Mouse (Mus musculus) frontal cortex, adult (tissue): ENCODE results near the gene Mgat4e.
A peak's percentile ranks its signal among the peaks of the same experiment; 100 is the strongest.
"Not testable (repeated sequence)": the region's sequence is repeated elsewhere in the genome, so short reads cannot be mapped to it uniquely, and the experiment has no call there.

Source experiments
- ATAC-seq: cut with Nextera tagmentation; 2 replicates; pipeline ENCODE4 v1.9.2; 2017; ENCODE audit warnings: mild to moderate bottlenecking, moderate library complexity, mixed read lengths; ENCODE audit not compliant: low TSS enrichment

The Mgat4e gene

DNA sequence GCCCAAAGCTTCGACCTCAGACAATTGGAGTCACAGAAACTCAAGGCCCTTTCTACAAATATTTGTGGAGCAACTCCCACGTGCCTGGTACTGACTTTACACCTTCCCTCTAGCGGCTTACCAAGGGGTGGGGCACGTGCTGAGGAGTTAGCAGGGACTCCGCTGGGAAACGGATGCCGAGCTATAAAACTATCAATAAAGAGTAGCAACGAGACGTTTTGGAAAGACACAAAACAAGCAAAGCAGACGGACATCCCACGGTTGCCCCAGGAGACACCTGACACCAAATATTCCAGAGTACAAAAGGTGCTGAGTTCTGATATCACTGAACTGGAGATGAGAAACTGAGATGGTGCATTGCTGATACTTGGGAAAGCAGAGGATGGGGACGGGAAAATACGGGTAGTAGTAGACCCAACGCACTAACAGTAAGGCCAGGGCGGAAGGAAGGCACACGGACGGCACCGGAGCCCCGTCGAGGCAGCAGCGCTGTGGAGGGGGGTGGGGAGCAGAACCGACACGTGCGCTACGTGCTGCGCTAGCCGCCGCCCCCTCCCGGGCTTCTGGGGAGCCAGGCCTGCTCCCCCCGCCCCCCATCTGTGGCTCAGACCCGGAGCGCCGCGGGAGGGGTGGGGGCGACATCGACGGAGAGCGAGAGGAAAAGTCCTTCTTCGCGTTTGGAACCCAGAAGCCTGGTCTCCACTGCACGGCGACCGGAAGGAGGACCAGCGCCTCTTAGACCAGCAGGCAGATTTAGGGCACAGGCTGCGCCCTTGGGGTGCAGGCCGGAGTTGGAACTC, 6.6 kb upstream of the Mgat4e start:
- ATAC-seq = peak; percentile 6; the same call in 1 of the 2 replicates

DNA sequence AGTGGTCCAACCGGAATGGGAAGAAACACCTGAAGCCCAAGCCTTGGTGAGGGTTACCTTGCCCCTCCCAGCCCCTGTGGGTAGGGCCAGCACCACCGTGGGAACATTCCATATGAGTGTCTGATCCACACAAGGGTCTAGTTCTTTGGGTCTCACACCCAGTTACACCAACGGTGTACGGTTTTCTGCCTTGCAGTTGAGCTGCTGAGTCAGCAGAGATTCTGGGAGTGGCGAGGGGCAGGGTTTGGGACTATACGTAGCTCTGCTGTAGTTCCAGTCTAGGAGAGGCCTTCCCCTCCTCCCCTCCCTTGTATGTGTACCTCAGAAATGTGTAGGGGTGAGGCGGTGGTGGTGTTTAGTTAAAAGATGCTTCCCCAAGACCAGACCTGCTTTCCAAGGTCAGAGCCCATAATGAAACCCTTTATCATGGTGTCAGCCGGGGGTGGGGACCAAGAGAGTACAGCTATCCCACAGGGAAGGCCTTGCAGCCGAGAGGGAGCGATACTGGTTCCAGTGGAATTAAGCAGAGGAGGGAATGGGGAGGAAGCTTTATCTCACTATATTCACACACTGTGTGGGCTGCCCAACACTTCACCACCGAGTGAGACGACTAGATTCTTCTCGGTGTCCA, 5.9 kb upstream of the Mgat4e start:
- ATAC-seq = no peak

DNA sequence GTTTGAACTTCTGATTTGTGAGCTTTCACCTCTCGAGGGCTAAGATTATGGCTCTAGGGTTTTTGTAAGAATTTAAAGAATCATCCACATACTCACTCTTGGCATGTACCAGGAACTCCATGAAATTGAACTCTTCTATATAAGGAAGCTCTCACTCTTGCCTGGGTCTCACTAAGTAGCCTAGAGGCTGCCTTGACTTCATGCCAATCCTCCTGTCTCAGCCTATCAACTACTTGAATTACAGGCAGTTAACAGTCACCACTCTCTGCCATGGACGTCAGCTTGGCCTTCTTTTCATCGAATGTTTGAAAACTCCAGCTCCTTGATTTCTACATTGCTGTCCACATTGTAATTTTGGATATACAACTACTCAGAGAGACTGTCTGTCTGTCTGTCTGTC, 2.9 kb upstream of the Mgat4e start:
- ATAC-seq = no peak

DNA sequence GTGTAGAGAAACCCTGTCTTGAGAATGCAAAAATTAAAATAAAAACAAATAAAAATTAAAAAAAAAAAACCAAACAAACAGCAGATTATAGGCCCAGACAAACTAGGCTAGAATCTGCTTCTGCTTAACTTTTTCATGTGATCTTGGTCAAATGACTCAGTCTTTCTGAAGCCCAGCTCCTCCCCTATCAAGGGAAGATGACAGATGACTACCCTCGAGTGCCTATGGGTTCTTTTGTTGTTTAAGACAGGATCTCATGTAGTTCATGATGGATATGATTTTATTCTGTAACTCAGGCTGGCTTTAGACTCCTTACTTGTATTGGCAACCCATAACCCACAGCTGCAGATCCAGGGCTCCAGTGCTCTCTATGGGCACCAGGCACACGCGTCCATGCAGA, 2.4 kb upstream of the Mgat4e start:
- no peak for ATAC-seq

DNA sequence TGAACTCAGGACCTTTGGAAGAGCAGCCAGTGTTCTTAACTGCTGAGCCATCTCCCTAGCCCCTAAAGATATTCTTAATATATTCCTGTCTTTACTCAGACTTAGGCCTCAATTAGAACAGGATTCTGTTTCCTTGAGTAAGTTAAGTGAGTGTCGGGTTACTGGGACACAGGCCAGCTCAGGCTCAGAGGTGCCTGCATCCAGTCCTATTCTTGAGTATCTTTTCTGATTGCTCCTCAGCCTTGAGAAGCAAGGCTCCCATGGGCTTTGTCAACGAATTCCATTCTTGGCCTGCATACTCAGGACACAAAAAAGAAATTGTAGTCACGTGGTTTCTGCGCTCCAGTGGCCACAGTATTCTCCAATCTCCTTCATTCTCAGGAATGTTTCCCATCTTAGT, 1.3 kb downstream of the Mgat4e start:
- ATAC-seq = no peak

DNA sequence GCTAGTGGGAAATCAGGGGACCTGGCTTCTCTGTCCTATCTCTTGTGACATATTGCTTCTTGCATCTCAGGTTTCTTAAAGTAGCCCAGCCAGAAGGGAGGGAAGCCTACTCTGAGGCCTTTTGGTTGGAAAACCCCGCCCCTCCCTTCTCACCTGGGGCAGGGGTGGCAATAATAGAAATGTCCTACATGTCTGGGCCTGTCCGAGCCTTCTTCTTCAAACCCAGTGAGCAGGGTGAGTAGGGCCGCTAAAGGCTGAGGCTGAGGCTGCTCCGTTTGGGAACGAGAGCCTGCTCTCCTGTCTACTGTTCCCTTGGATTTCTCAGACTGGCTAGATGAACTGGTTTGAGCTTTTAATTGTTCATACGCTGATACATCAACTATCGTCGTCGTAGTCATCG, 8.9 kb downstream of the Mgat4e start:
- no peak for ATAC-seq

DNA sequence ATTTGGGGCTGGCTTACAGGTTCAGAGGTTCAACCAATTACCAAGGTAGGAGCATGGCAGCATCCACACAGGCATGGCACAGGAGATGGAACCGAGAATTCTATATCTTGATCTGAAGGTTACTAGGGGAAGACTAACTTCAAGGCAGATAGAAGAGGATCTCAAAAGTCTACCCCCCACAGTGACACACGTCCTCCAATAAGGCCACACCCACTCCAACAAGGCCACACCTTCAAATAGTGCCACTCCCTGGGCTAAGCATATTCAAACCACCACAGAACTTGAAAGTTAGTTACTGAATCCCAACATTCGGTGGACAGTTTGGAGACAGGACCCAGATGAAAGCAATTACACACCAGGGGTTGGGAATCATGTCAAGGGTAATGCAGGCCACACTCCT, 14.0 kb downstream of the Mgat4e start:
- no peak for ATAC-seq

DNA sequence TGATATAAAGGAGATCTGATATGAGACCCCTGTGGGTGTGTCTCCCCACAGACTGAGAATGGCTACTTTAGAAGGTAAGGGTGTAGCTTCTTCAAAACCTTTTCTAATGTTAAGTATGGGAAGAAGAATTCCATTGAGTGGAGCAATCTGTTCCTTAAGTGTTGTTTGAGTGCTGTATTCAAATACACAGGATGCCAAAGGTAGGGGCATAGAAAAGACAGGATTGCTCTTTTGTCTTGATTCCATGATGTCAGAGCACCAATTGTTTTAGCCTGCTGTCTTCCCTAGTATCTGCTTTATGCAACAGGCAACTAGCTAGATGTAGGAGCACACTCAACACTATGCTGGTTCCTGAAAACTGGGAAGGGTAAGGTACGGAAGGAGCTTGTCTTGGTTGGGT, 14.4 kb downstream of the Mgat4e start:
- ATAC-seq = no peak

DNA sequence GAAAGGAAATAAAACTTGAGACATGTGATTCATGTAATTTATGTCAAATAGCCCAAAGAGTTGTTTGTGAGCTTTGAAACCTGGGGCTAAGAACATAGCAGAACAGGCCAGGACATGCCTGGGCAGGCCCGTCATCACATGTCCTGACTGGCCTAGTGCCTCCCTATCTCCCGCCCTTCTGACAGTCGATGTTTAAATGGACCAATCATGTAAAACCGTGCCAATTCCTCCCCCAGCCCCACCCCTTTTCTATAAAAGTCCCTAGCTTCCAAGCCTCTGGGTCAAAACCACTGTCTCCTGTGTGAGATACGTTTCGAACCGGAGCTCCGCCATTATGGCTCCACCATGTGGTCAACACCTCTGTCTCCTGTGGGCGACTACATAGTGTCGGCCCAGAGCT, 15.8 kb downstream of the Mgat4e start:
- not testable (repeated sequence) for ATAC-seq

DNA sequence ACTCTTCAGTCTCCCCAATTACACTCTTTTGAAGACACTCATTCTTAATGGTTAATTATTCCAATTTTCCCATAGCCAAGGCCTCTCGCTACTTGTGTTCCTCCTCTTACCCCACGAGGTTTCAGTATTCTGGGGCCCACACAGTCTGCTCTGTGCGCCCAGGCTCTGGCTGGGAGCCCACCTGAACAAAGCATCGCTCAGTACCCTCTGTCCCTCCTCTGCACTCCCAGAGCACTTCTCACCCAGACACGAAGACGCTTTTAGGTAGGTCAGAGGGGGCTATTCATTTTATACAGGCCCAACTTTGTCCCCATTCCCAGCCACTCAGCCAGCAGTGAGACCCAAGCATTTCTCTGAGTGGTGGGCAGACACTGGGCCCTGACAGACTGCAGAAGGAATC, 18.9 kb downstream of the Mgat4e start:
- peak; percentile 65; the same call in 1 of the 2 replicates for ATAC-seq

DNA sequence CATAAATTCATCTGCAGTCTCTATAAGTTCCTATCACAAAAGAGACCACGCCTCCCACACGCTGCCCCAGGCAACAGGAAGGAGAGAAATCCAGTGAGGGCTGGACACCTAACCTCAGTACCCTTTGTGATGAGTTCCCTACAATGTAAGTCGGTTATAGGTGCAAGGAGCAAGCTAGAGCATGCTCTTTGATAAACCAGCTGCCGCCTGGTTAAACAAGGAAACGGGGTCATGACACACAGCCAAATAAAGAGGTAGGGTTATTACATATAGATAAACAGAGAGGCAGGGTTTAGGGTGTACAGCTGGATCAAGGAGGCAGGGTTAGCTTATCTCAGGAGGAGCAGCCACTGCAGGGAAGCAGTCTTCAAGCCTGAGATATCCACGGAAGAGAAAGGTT, 22.7 kb downstream of the Mgat4e start:
- no peak for ATAC-seq

DNA sequence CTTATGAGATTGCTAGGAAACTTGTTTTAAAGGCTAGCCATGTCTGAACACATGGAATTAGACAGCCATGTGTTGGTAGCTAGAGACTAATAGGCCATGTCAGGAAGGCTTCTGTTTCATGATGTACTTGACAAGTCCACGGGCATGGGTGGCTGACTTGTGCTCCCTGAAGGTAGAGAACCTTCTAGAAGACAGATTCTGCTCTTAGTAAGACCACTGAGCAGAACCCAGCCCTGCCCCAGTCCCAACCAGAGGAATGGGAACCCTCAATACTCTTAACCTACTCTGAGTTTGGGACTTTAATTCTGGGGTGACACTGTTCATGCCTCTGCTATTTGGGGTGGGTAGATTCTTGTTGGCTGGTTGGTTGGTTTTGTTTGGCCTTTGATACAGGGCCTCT, 24.5 kb downstream of the Mgat4e start:
- ATAC-seq = no peak

DNA sequence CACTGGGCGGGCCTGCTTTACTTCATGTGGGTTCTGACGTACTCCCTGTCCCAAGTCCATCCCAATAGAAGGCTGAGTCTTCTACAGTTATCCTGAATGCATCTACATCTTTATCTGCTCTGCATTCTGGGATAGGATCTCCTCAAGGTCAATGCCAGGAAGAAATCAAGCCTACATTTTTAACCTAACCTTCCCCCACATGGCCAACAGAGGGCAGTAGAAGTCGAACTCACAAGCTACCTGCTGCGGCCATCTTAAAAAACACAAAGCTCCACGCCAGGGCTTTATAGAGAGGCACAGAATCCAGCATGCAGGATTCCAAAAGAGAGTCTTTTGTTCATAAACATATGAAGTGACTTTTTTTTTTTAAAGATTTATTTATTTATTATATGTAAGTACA, 25.1 kb downstream of the Mgat4e start:
- ATAC-seq = no peak

DNA sequence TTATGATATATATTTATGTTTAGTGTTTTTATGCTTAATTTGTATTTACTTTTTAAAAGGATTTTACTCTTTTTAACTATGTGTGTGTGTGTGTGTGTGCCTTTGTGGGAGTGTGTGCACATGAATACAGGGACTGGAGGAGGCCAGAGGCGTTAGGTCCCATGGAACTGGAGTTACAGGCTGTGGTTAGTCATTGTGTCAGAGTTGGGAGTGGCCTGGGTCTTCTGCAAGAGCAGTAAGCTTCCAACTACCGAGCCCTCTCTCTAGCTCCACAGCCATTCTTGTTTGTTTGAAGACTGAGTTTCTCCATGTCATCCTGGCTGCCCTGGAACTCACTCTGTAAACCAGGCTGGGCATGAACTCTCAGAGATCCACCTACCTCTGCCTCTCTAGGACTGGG, 27.2 kb downstream of the Mgat4e start:
- no peak for ATAC-seq

DNA sequence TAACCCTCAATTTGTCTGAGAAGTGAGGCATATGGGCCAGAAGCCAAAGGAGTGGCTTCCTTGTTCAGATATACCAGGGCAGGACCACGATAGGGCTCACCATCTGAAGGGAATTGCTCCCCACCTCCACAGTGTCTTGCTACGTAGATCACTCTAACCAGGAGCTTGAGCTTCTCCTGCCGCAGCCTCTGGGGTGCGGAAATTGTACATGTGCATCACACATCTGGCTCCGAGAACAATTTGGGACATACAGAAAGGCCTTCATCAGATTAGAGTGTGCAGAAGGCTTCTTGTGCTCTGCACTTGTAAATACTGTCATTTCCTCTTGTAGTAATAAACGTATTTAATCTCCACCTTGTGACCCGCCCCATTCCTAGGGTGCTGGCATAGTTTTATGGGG, 28.3 kb downstream of the Mgat4e start:
- ATAC-seq = no peak

DNA sequence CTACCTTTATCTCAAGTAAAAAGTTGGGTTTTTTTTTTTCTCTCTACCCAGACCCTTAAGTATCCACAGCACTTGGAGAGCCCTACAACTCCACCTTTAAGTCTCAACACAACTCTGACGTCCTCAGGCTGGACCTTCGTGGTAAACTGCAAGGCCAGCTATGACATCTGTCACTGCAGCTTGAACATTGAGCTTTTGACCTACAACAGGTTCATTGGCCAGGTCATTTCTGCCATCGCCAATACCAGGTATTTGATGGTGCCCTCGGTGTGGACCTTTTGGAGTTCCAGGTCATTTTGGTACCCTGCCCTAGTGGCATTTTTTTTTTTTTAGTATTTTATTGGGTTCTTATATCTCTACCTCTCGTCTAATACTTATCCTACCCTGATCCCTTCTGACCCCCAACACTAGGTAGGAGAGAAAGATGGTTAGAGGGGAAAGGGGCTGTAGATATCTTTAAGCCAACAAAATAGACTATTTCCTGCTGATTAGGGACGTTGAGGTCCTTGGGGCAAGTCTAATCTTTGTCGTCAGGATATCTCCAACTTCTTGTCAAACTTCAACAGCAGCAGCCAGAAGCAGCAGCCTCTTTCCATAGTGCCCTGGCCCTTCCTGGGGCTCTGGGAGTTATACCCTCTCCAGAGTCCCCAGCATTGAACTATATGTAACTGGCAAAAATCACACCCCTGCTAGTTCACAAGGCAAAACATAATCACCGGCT, 29.3 kb downstream of the Mgat4e start:
- ATAC-seq = no peak

DNA sequence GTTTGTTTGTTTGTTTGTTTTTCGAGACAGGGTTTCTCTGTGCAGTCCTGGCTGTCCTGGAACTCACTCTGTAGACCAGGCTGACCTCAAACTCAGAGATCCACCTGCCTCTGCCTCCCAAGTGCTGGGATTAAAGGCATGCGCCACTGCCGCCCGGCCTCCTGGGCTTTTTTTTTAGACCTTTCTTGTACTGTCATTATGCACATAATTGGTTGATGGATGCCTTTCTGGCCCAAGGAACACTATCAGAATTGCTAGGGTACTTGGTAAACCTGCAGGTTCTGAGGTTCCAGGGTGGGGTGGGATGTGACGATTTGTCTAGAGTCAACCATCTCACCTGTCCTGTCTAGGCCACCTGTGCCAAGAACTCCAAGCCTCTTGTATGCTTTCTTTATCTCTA, 30.3 kb downstream of the Mgat4e start:
- ATAC-seq = not testable (repeated sequence)

DNA sequence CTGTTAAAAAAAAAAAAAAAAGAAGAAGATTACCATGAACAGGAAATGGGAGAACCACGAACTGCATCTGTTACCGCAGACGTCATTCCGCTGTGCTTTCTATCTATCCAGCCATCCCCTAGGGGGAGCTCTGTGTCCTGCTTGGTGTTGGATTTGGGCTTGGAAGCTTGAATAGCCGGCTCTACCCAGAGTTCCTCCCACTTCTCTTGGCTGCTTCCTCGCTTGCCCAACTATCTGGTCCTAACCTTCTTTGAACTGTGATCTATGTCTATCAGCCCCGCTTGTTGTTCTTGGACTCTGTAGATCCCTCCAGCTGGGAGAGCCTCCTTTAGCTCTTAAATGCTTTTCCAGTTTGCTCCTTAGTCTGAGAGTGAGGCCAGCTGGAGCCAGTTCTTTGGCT, 30.8 kb downstream of the Mgat4e start:
- peak; percentile 97 for ATAC-seq

DNA sequence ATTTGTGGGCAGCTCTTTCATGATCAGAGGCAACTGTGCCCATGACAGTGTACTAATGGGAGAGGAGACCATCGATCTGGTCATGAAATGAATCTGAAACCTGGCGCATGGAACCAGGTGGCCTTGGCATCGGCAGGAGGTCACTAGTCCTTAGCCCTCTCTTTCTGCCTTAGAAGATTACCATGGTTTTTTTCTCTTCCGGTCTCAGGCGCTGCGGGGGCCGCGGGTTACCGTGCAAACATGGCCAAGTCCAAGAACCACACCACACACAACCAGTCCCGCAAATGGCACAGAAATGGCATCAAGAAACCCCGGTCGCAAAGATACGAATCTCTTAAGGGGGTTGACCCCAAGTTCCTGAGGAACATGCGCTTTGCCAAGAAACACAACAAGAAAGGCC, 31.6 kb downstream of the Mgat4e start:
- not testable (repeated sequence) for ATAC-seq

DNA sequence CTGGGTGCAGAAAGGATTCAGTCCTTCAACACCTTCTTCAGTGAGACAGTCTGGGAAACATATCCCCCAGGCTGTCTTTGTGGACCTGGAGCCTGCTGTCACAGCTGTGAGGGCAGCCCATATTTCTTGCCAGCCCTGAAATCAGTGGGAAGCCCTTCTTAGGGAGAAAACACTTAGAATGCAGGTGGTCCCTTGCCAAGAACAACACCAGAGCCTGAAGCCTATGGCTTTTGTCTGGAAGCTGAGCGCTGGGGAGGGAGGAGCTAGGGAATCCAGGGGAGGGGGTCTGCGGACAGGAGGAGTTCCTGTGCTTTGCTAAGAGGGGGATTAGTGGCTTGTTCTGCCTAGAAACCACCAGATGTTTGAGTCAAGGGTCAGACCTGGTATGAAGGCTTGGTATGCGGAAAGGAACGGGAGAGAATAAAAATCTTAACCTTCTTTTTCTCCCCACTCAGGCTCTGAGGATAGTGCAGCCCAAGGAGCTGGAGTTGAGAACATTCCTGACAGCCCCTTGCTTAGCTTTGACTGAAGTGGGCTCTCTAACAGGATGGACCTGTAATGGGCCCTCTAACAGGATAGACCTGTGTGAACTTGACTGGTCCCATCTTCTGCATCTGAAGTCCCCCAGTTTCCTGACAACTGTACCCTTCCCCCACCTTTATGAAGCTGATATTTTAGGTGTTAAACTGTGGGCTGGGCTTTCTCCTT, 32.8 kb downstream of the Mgat4e start:
- no peak for ATAC-seq

DNA sequence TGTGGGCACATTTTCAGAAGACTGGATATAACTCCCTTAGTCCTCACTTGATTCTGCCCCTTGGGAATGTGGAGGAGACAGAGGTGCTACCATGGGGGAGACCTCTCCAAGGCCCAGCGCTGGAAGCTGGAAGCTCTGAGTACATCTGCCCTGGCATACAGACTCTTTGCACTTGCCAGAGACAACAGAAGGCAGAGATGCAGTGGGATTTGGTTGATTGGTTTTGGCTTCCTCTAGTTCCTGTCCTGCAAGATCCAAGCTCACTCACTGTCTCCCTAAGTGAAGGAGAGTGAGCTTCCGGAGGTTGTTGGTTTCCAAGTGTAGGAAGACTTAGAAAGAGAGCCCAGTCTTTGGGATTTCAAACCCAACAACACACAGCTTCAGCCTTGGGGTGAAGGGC, 33.6 kb downstream of the Mgat4e start:
- ATAC-seq = no peak

DNA sequence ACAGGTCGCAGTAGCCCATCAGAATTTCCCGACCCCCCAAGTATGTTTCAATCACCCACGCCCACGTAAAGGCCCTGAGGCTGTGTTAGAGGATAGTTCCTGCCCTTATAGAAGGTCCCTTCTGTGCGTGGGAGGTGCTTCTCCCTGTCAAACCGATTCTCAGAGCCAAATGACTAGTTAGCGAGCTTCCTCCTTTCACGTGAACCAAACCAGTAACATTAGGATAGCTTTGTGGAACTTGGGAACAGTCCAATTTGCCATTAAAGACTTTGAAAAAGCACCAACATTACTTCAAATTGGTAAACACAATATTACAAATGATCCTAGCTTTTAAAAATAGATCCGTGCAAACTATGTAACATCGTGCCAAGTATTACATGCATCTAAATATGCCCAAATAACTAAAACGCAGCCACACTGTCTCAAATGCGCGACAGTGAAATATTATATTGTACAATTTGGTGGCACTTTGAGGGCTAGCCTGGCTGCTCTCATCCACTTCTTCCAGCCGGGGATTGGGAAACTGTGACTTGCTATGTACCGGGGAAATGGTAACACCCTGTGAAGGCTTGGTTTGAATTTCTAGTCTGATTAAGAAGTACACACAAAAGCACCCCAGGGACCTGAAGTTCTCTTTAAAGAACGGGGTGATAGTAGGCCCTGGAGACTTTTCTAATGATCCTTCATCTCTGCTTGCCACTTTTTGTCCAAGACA, 35.4 kb downstream of the Mgat4e start:
- ATAC-seq = no peak
